Mouse (Mus musculus) embryonic facial prominence, embryonic 14.5 days (tissue): ENCODE data around the gene Rps27a. TPM values are rescaled to one million over a fixed set of nuclear protein-coding genes. Genes with fewer than 3 reads are reported as not detected.
A peak's percentile ranks its signal among the peaks of the same experiment; 100 is the strongest.

Experiments
- ATAC-seq: fragments of 200-750 bp; cut with Nextera tagmentation; 2 replicates; pipeline ENCODE4 v1.8.0; 2017; ENCODE audit warnings: low read depth, moderate number of reproducible peaks, moderate TSS enrichment
- DNase-seq: peaks from one replicate; pipeline ENCODE4 v3.0.0-alpha.2; 2015; ENCODE audit warnings: low spot score
- H3K27ac ChIP-seq: fragments of 300-500 bp; sonication (generic); replicated peaks from 2 replicates; pipeline ENCODE4 v1.5.1; 2014; ENCODE audit warnings: low read depth, mild to moderate bottlenecking, low read length, moderate library complexity
- H3K27me3 ChIP-seq: fragments of 300-500 bp; sonication (generic); replicated peaks from 2 replicates; pipeline ENCODE4 v1.6.1; 2014; ENCODE audit warnings: low read length; ENCODE audit not compliant: control insufficient read depth, insufficient read depth
- H3K36me3 ChIP-seq: fragments of 300-500 bp; sonication (generic); 2 replicates; pipeline ENCODE4 v1.6.1; 2014; ENCODE audit warnings: low read length, mixed read lengths; ENCODE audit not compliant: control insufficient read depth, insufficient read depth
- H3K4me1 ChIP-seq: fragments of 300-500 bp; sonication (generic); 2 replicates; pipeline ENCODE4 v1.6.1; 2014; ENCODE audit warnings: antibody characterized with exemption, low read length; ENCODE audit not compliant: control insufficient read depth, insufficient read depth
- H3K4me2 ChIP-seq: fragments of 300-500 bp; sonication (generic); 2 replicates; pipeline ENCODE4 v1.6.1; 2014; ENCODE audit warnings: low read depth, mild to moderate bottlenecking, low read length, moderate library complexity, mixed read lengths
- H3K4me3 ChIP-seq: fragments of 300-500 bp; sonication (generic); 2 replicates; pipeline ENCODE4 v1.5.1; 2014; ENCODE audit warnings: low read depth, mild to moderate bottlenecking, low read length
- H3K9ac ChIP-seq: fragments of 300-500 bp; sonication (generic); 2 replicates; pipeline ENCODE4 v1.6.1; 2014; ENCODE audit warnings: low read depth, mild to moderate bottlenecking, low read length, moderate library complexity, mixed read lengths
- H3K9me3 ChIP-seq: fragments of 300-500 bp; sonication (generic); 2 replicates; pipeline ENCODE4 v1.6.1; 2016; ENCODE audit warnings: low read length; ENCODE audit not compliant: control insufficient read depth
- WGBS: fragments of 180-500 bp; shearing (Covaris S2); extraction: QIAGEN DNeasy Blood & Tissue Kit; methylation state at CpG from one replicate; pipeline ENCODE4 v1.1.7; 2014; 5-methylcytosine and 5-hydroxymethylcytosine counted together
- polyA plus RNA-seq: library from polyadenylated mRNA; unstranded; fragments of >200 nt; fragmentation: Nextera tagmentation; extraction: Ambion mirVana; gene quantifications from 2 replicates; pipeline ENCODE4 v1.2.1, GENCODE M21; 2014

Rps27a gene
- polyA plus RNA-seq: 1,401 and 1,473 TPM in 2 replicates

DNA sequence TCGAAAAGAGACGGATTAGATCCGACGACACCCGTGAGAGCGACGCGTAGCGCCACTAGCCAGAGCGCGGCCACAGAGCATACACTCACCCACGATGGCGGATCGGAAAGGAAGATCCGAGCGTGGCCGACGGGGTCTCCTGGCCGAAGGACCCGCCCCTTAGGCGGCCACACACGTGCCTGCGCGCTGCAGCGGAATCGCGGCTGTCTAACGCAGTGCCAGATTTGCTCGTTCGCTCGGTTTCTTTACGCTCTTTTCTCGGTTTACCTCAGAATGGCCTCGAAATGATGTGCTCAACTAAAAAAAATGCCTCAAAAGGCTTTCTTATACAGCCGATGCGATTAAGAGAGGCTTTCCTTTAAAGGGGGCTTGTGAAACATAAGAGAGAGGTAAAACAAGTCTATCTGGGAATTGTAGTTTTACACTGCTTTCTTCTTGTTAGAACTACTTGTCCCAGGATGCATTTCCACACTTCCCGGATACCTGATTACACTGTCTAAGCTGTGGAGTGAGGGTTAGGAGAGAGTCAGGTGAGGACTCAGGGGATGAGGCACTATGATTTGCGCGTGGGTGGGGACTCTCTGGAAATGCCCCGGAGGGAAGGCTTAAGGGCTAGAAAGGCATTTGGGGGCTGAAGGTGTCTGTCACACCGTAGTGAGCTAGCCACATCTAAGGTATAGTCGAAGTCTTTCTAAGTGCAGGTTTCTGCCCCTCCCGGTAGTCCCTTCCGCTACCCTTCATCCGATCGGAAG is at the start of gene Rps27a, which contains the start of gene Clhc1:
Gene Rps27a, minus strand, starts transcription at position 358 of the 752 bp plus-strand sequence.
Gene Clhc1, plus strand, starts transcription at position 199 of the 752 bp plus-strand sequence.
- ATAC-seq (peak; percentile 98), DNase-seq (peak; percentile 97)
- Histone ChIP-seq H3K36me3 (peaks cover 34% of the 10 kb centered on the region), H3K9me3 (no peaks in the 10 kb centered on the region), H3K9ac (peak within 1 kb of the TSS; percentile 90), H3K4me3 (peak within 1 kb of the TSS; percentile 75), H3K27me3 (no peaks in the 10 kb centered on the region), H3K4me2 (peak within 1 kb of the TSS; percentile 66), H3K4me1 (peaks cover 9% of the 10 kb centered on the region), H3K27ac (peak within 1 kb of the TSS; percentile 84)
- WGBS: under 1% methylated on average over 46 of the region's 46 CpGs

DNA sequence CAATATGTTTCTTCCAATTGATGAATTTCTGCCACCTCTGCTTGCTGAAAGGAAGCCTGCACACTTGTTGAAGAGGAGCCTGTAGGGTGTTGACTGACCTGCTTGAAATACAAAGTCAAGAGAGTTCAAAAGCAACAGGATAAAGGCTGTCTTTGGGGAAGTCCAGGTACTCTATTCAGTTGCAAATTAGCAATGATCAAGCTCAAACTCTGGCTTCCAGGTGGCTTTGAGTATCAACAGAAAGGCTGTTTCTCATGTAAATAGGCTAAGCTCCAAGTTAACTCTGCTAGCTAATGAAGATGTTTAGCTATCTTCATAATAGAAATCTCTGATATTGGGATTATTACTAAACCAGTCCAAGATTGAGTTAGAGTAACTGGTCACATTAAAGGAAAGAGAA is 49.2 kb upstream of the Rps27a start:
- Histone ChIP-seq H3K36me3 (no peaks in the 10 kb centered on the region), H3K27ac (no peak overlapping the region)
- no peak for ATAC-seq

DNA sequence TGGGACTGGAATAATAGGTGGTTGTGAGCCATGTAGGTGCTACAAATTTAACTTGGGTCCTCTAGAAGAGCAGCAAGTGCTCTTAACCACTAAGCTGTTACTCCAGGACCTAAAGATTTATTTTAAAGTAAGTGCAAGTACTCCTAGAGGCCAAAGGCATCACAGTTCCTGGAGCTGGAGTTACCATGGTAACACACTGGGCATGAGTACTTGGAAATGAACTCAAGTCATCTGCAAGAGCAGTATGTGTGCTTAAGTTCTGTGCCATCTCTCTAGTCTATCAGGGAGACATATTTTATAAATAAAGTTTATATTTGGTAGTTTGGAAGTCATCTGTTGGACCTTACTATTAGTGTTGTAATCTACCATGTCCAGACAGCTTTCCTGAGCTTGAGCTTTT is 47.3 kb upstream of the Rps27a start:
- Histone ChIP-seq H3K4me1 (no peaks in the 10 kb centered on the region), H3K4me2 (no peak overlapping the region), H3K27me3 (no peaks in the 10 kb centered on the region), H3K9ac (no peak overlapping the region), H3K9me3 (no peaks in the 10 kb centered on the region), H3K36me3 (no peaks in the 10 kb centered on the region), H3K4me3 (no peak overlapping the region), H3K27ac (no peak overlapping the region)
- ATAC-seq: no peak
- DNase-seq: no peak

More for the DNA sequence above, 49.2 kb upstream of the Rps27a start:
- DNase-seq: no peak
- Histone ChIP-seq H3K4me2 (no peak overlapping the region), H3K9ac (no peak overlapping the region), H3K4me1 (no peaks in the 10 kb centered on the region), H3K9me3 (no peaks in the 10 kb centered on the region), H3K27me3 (no peaks in the 10 kb centered on the region), H3K4me3 (no peak overlapping the region)

DNA sequence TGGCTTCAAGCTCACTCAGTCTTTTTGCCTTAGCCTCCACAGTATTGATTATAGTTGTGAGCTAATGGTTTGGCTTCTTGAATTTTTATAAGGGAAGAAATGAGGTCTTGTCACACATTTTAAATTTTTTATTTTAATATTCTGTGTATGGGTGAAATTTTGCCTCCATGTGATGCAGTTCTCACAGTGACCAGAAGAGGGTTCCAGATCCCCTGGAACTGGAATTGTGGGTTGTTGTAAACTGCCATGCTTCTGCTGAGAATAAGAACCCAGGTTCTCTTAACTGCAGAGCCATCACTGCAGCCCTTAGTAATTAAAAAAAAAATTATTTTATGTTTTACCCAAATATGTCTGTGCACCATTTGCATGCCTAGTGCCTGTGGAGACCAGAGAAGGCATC is 31.7 kb upstream of the Rps27a start:
- Histone ChIP-seq H3K27ac (no peak overlapping the region), H3K9me3 (peaks cover 5% of the 10 kb centered on the region; the same call in 1 of the 2 replicates), H3K4me1 (no peaks in the 10 kb centered on the region), H3K4me3 (no peak overlapping the region), H3K4me2 (no peak overlapping the region), H3K36me3 (no peaks in the 10 kb centered on the region), H3K9ac (no peak overlapping the region), H3K27me3 (no peaks in the 10 kb centered on the region)
- DNase-seq: no peak
- ATAC-seq: no peak

DNA sequence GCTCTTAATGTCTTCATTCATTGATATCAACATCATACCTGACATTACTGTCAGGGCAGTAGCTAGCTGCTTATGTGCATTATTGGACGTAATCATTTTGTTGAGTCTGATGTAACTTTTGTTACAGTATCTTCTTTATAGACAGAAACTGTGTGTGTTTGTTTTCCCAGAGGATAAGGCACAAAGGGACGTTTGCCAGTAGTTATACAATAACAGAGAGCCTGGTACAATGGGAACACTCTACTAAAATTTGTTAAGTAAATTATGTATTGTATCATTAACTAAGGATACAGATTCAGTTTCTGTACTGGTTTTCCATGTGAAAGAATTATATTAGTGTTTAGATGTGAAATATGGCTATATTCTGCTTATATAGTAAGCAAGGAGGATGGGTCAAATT is 24.7 kb upstream of the Rps27a start:
- Histone ChIP-seq H3K4me1 (no peaks in the 10 kb centered on the region), H3K27ac (no peak overlapping the region), H3K9ac (no peak overlapping the region), H3K4me2 (no peak overlapping the region), H3K36me3 (no peaks in the 10 kb centered on the region), H3K9me3 (no peaks in the 10 kb centered on the region), H3K27me3 (no peaks in the 10 kb centered on the region), H3K4me3 (no peak overlapping the region)
- ATAC-seq: no peak
- no peak for DNase-seq
- 77% methylated on average over 2 of the region's 2 CpGs for WGBS

DNA sequence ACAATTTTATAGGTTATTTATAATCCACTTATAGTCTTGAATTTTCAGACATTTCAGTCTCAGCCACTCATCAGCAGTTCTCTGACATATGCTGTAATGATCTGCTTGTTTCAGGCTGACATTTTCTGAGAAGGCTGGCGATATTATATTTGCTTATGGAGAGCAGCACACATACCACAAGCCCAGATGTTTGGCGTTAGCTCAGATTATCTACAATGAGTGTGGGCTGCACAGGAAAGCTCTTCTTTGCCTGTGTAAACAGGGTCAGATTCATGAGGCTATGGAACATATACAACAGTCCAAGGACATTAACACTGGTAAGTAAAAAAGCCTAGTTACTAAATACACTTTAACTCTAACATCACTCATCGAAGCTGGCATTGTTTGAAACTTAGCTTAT is 23.6 kb upstream of the Rps27a start:
- WGBS: 42% methylated on average over 3 of the region's 3 CpGs
- no peak overlapping the region for H3K27ac ChIP-seq
- no peaks in the 10 kb centered on the region for H3K4me1 ChIP-seq
- H3K4me2 ChIP-seq: no peak overlapping the region
- no peaks in the 10 kb centered on the region for H3K36me3 ChIP-seq
- no peak overlapping the region for H3K9ac ChIP-seq
- ATAC-seq: no peak
- no peaks in the 10 kb centered on the region for H3K27me3 ChIP-seq
- DNase-seq: peak; percentile 49
- no peaks in the 10 kb centered on the region for H3K9me3 ChIP-seq
- no peak overlapping the region for H3K4me3 ChIP-seq

DNA sequence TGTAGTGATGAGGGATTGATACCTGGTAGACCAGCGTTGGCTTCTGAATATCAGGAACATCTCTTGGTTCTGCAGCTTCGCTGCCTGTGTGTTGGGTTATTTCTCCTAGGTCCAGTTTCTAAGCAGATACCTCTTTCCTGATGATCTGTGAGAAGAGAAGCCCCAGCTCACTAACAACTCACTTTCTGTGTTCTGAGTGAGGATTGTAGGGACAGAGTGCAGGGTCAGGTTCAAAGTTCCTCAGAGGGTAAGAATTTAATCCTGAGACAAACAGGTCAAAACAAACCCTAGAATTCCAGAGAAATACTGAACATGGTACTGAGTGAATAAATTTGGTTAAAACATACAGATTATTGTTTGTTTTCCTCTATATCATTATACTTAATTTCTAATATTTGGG is 15.5 kb upstream of the Rps27a start:
- H3K9me3 ChIP-seq: no peaks in the 10 kb centered on the region
- ATAC-seq: no peak
- WGBS: 84% methylated on average over 2 of the region's 2 CpGs

DNA sequence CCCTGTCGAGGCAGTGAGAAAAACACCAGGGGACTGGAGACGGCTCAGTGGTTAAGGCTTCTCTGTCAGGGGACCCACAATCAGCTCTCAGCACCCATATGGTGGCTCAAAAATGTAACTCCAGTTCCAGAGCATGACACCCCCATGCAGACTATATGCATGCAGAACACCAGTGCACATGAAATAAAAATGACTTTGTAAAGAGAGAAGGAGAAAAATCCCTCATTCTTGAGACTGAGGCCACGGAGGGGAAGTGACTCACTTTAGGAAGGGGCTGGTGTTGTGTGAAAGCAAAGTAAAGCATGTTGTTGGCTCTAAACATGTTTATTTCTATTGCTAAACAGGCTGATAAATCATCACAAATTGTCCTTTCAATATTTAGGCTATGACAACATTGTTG is 13.1 kb upstream of the Rps27a start:
- no peak for DNase-seq
- Histone ChIP-seq H3K4me2 (no peak overlapping the region), H3K9ac (no peak overlapping the region), H3K27ac (no peak overlapping the region), H3K9me3 (no peaks in the 10 kb centered on the region), H3K4me1 (no peaks in the 10 kb centered on the region), H3K4me3 (no peak overlapping the region), H3K36me3 (no peaks in the 10 kb centered on the region), H3K27me3 (no peaks in the 10 kb centered on the region)
- ATAC-seq: no peak
- WGBS: 89% methylated on average over 3 of the region's 3 CpGs

More for the DNA sequence above, 15.5 kb upstream of the Rps27a start:
- Histone ChIP-seq H3K4me3 (no peak overlapping the region), H3K36me3 (no peaks in the 10 kb centered on the region), H3K4me2 (no peak overlapping the region), H3K27me3 (no peaks in the 10 kb centered on the region), H3K9ac (no peak overlapping the region), H3K4me1 (no peaks in the 10 kb centered on the region), H3K27ac (no peak overlapping the region)
- DNase-seq: no peak

DNA sequence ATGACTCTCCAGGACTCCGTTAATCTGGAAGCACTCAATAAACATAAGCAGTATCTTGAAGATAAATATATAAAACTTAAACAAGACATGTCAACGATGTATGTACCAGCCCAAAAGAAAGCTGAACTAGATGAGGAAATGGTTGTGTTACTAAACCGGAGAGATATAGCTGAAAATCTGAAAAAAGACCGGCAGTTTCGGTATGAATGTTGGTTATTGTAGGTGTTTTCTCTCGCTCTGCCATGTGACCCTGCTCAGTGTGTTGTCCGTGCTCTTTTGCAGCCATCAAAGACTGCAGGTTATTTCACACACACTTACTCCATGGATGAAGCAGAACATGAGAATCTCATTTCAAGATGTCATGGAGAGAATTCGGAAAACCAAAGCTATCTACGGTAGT is 12.5 kb upstream of the Rps27a start:
- no peak for DNase-seq
- Histone ChIP-seq H3K4me1 (no peaks in the 10 kb centered on the region), H3K27ac (no peak overlapping the region), H3K4me3 (no peak overlapping the region), H3K9me3 (no peaks in the 10 kb centered on the region), H3K36me3 (no peaks in the 10 kb centered on the region), H3K27me3 (no peaks in the 10 kb centered on the region), H3K4me2 (no peak overlapping the region), H3K9ac (no peak overlapping the region)
- WGBS: 87% methylated on average over 9 of the region's 9 CpGs
- ATAC-seq: no peak
